Mouse (Mus musculus) heart, postnatal 4 days (tissue): ENCODE results near the gene Ankrd35. TPM values are rescaled to one million over a fixed set of nuclear protein-coding genes. Genes with fewer than 3 reads are reported as not detected.
"Not testable (repeated sequence)": the region's sequence is repeated elsewhere in the genome, so short reads cannot be mapped to it uniquely, and the experiment has no call there.

ENCODE experiments used
- DNase-seq: peaks from one replicate; pipeline ENCODE4 v3.0.0; 2021
- total RNA-seq, 2 experiments: library from RNA; stranded (reverse); gene quantifications; 2 replicates each; pipeline ENCODE4 v1.2.3; 2021

Ankrd35 gene
- total RNA-seq: under 1 TPM; 0.14 to 0.19 TPM

DNA sequence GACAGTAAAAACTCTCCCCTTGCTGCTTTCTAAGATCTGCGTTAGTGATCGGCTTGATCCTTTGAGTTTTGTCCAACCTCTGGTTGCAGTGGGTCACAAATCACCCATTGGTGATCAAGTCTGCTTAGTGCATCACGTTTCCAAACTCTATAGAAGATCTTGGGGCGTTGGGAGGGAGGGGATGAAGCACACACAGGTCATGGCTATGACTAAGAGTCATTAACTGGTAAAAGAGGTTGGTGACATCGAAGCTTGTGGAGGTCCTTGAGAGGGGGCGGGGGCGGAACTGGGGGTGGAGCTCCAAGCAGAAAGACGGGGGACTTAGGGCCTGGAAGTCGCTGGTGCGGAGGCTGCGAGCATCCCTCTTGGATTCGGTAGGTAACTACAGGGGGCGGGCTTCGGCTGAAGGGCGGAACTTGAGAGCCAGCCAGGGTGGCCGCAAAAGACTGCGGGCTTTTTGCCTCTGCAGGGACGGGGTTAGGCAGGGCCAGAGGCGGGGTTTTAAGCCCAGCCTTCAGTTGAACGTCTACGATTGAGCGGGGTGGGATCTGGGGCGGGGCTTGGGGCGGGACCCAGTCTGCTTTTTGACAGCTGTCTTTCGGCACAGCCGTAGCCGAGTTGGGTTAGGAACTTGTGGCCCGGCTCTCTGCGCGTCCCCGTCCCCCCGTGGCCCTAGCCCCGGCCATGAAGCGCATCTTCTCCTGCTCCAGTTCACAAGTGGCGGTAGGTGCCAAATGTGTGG, at the start of gene Ankrd35:
Gene Ankrd35 (plus strand): TSS at position 405 of the 742 bp plus-strand sequence.
- peak; percentile 77 for DNase-seq

DNA sequence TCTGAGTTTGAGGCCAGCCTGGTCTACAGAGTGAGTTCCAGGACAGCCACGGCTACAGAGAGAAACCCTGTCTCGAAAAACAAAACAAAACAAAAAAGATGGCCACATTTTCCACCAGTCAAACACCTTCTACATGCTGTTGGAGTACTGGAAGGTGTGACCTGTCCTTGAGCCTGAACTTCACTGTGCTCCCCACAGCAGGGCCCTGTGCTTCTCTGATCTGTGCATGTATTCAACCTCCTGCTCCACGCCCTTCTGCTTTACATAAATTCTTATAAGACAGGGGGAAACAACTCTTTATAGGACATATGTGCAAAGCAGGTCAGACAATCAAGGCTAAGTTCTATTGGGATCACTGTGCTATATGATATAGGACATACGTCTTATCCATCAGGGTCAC, 46.7 kb upstream of the Ankrd35 start:
- DNase-seq: no peak

GRCm38 (mm10) chr3:96629729-96630600, 40.0 kb upstream of the Ankrd35 start, which contains the start of gene Rbm8a:
TSS of gene Rbm8a (plus strand) at chr3:96629933.
- DNase-seq: peak; percentile 97

DNA sequence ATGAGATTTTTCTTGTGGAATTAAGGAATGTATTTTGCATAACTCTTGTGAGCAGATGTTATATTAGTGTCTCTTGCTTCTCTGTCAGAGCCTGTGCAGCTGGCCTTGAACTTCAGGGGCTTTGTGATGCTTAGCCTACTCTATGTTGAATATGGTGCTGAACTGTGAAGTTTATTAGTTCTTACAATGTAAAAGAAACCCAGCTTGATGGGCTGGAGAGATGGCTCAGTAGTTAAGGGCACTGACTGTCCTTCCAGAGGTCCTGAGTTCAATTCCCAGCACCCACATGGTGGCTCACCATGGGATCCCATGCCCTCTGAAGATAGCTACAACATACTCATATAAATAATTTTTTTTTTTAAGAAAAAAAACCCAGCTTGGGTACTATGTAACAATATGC, 37.9 kb upstream of the Ankrd35 start:
- no peak for DNase-seq

GRCm38 (mm10) chr3:96634015-96634414, 35.9 kb upstream of the Ankrd35 start:
- DNase-seq: no peak

DNA sequence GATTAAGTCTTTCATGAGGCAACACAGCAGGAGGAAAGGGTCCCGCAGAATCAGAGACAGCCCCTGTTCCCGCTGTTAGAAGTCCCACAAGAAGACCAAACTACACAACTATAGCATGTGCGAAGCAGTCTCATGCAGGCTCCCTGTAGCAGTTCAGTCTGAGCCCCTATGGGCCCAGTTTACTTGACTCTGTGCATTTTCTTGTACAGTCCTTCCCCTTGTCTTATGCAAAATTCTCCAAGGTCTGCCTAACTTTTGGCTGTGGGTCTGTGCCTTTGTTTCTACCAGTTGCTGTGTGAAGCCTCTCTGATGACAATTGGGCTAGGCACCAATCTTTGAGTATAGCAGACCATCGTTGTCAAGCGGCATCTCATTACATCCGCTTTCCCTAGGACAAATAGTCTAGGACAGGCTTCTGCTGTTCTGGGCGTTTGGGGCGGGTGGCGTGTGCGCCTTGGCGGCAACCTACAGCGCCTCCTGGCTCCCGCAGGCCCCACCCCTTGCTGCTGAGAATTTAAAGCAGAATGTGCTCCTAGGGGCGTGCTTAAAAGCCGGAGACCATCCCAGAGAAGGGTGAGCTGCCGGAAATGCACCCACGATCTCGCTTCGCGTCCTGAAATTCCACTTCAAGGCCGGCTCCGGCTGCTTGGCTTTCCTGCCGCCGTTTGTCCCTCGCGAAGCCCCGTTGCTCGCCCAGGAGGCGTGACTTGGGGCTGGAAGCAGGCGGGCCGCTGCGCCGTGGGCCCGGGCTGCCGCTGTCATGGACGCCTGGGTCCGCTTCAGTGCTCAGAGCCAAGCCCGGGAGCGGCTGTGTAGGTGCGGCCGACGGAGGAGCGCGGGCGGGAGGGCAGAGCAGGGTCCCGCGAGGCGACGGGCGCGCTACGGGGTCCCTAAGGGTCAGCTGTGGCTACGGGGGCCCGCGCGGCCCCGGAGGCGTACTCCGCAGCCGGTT, 34.7 kb upstream of the Ankrd35 start, which contains the start of the genes Pex11b and Gm42957:
Gene Pex11b (plus strand): TSS at position 449 of the 952 bp plus-strand sequence.
Gene Gm42957 (plus strand): TSS at position 547 of the 952 bp plus-strand sequence.
- peak; percentile 90 for DNase-seq

DNA sequence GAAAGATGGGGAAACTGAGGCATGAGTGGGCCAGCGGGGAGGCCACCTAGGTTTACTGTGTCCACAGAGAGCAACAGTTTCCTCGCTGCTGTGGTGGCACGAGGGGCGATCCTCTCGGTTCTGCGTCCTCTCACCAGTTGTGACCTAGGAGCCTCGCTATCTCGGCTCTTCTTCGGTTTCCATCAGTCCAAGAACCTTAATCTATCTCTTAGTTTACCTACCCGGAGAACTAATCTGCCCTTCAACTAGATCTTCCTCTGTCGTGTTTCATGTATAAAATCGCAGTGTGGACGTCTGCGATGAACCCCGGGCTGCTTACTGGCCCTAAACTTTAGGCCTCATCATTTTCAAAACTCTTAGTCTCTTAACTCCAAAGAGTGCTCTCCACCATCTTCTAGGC, 34.0 kb upstream of the Ankrd35 start:
- DNase-seq: no peak

DNA sequence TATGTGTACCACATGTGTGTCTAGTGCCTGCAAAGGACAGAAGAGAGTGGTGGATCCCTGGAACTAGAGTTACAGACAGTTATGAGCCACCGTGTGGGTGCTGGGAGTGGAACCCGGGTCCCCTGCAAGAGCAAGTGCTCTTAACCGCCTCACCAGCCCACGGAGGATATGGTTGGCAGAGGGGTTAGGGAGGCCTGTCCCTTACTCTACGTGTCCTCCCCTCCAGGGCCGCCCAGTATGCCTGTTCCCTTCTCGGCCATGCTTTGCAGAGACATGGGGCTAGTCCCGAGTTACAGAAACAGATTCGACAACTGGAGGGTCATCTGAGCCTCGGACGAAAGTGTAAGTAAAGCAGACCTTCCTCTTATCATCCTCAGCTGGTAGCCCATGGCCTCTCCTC, 33.5 kb upstream of the Ankrd35 start:
- no peak for DNase-seq

GRCm38 (mm10) chr3:96639219-96639618, 30.7 kb upstream of the Ankrd35 start:
- DNase-seq: peak; percentile 69

DNA sequence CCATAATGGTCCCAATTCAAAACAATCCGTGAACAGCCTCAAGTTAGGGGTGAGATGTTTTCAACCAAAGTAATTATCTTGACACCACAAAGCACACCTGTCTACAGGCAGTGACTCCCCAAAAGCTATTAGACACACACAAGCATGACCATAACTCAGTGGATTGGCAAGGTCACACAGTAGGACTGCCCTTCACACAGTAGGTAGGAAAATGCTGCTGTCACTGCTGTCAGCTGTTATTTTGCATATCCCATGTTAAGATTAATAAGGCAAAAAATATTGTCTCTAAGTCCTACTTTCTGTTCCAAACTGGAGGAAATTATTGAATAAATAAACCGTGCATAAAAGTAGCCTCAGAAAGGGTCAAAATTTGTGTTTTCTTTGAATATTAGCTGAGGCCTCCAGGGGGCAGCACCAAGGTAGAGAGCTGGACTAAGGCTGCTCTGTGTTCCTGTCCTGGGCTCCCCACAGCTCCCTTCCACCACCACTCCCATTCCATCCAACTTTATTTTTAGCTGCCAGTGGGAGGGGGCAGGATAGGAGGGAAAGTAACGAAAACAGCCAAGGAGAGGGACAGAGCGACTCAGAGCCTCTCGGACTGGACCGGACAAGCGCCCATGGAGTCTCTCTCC, 24.8 kb upstream of the Ankrd35 start, which contains the start of gene Itga10:
Gene Itga10 (plus strand): TSS at position 567 of the 632 bp plus-strand sequence.
- DNase-seq: peak; percentile 65

DNA sequence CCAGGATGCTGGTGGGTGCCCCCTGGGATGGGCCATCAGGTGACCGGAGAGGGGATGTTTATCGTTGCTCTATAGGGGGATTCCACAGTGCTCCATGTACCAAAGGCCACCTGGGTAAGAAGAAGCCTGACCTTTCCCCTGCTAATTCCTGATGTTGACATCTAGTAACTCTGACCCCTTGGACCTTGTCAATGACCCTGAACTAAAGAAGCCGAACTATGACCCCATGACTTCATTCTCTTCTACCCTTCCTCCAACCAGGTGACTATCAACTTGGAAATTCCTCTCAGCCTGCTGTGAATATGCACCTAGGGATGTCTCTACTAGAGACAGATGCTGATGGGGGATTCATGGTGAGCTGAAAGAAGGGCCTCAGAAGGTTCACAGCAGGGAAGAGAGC, 22.6 kb upstream of the Ankrd35 start:
- DNase-seq: no peak

DNA sequence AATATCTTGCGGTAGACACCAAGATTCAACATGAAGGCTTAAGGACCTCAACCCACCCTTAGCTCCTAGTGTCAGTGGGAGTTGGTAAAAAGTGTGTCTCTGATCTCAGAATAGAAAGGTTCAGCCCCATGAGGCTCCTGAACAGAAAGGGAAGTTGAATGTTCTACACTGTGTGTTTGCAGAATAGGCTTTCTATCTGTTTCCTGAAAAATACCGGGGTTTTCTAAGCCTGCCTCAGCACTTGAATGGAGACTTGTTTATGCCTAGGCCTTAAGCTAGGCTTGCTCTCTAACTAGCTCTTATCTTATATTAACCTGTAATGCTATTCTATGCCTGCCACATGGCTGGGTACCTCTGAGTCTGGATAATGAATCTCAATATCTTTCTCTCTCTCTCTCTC, 9.0 kb upstream of the Ankrd35 start:
- no peak for DNase-seq

DNA sequence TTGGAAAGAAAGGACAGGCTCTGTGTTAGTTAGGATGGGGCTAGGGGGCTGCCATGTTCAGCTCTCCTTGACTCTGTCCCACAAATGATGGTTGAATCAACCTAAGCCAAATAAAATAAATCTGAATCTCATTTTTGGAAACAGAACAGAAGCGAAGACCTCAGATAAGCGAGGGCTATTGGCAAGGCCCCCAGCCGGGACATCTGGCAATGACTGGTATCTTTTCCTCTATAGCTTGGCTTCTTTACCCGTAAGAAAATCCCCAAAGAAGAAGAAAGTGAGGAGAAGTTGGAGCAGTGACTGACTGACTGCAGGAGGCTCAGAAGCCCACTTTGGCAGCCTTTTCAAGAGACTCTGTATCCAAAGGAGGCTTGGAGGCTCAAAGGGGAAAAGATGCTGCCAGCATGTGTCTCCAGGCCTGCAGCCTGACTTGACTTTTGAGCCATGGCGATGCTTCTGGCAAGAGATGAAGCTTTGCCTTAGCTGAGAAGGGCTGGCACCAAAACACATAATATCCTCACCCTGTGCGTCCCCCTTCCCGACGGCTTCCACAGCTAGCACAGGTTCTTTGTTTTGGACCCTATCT, 7.1 kb upstream of the Ankrd35 start:
- DNase-seq: peak; percentile 31

DNA sequence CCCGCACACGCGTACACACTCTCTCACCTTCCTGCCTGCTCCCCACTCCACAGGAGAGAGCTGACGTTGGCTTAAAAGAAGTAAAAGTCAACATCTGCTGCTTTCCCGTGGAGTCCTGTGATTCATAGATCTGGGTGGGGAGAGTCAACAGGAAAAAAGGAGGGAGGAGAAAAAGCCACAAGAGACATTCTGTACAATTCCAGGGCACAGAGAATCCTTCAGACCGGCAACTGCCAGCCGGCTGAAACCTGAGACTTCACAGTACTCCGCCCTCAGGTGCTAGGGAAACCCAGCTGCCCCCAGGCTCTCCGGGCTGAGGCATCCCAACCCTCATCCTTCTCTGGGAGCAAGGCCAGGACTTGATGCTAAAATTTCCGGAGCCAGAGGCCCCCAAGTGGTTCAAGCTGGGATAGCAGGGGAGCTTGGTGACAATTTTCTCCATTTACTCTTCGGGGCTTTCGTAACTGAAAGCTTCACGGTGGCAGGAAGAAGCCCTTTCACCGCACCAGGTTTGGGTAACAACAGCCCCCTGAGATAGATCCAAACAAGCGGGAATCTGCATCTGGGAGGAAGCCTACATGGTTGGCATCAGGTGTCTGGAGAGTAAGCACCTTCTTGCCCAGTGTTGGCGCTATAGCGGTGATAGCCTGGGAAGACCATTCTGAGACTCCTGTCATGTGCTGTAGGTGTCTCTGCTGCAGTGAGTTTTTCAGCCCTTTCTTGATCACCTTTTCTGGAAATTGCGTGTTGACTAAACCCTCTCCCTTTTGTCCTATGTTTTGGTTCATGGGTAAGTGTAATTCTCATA, 6.3 kb upstream of the Ankrd35 start:
- peak; percentile 91 for DNase-seq

DNA sequence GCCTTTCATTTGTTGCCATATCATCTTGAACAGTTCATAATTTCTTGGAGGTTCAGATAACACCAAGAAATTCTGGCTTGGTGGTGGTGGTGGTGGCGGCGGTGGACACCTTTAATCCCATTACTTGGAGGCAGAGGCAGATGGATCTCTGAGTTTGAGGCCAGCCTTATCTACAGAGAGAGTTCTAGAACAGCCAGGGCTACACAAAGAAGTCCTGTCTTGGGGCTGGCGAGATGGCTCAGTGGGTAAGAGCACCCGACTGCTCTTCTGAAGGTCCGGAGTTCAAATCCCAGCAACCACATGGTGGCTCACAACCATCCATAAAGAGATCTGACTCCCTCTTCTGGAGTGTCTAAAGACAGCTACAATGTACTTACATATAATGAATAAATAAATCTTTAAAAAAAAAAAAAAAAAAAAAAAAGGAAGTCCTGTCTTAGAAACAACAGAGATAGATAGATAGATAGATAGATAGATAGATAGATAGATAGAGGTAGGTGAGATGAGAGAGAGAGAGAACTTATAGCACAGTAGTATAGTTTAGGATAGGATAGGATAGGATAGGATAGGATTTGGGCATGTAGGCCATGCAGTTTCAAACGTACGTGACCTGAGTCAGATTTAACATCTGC, 4.1 kb upstream of the Ankrd35 start:
- not testable (repeated sequence) for DNase-seq

DNA sequence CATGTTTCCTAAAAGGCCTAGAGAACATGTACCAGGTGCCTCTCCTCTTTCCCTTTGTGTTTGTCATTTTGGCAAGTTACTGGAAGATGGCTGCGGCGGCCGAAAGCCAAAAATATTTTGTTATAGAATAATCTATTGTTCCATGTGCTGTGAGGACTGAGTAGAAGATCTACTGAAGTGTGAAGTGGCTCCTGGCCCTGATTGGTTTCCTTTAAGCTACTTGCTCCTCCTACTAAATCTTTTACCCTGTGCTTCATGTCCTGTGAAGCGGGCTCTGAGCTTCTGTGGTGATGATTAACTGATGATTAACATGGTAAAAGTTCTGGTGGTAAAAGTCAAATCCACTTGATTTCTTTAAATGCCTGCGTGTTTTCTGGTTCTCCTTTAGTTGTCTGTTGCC, 3.0 kb upstream of the Ankrd35 start:
- no peak for DNase-seq

DNA sequence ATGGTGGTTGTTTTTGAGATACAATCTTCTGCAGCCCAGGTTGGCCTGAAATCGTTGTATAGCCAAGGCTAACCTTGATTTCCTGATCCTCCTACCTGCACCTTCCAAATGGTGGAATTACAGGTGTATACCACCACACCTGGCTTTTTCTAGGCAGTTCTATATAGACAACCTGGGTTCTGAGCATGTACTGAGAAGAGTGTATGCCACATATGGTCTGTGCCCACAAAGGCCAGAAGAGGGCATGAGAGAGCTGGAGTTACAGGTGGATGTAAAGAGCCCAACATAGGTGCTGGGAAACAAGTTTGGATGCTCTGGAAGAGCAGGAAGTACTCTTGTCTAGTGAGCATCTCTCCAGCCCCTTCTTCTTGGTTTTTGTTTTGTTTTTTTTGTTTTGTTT, 2.6 kb upstream of the Ankrd35 start:
- peak; percentile 18 for DNase-seq

- DNase-seq: no peak
These were observed 1.4 kb upstream of the Ankrd35 start for GRCm38 (mm10) chr3:96668424-96669067.

- DNase-seq: no peak
These were observed 1.6 kb downstream of the Ankrd35 start for GRCm38 (mm10) chr3:96671519-96671918.
